Mouse (Mus musculus) megakaryocyte, embryonic 14.5 days (primary cell): ENCODE results near the gene Cnpy2.

Experiments
- FLI1 ChIP-seq: IDR thresholded peaks from 2 replicates; pipeline ENCODE4 v1.6.1; 2012; ENCODE audit warnings: low read length, inconsistent platforms, mixed read lengths
- GATA1 ChIP-seq: IDR thresholded peaks from 3 replicates; pipeline ENCODE4 v1.6.1; 2012; ENCODE audit warnings: mixed read lengths, low read length, inconsistent platforms, borderline replicate concordance

DNA sequence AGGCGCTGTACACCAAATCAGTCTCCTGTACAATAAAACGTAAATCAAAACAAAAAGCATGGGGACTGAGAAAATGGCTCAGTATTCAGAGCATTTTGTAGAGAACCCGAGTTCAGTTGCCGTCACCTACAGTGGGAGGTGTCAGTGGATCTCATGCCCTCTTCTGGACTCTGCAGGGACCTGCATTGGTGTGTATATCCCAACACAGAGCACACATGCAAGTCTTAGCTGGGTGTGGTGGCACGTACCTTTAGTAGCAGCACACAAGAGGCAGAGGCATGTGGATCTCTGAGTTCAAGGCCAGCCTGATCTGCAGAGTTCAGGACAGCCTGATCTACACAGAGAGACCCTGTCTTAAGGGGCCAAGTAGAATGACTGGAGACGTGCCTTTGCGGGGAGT is 12.6 kb upstream of the Cnpy2 start:
- no peak for TF ChIP-seq GATA1
- TF ChIP-seq FLI1 = no peak
